Mouse (Mus musculus) cortical plate, adult 2 months (tissue): Measurements from ENCODE around the gene Fbxo45.

ENCODE experiments used
- CTCF ChIP-seq: fragments of 200-500 bp; IDR thresholded peaks from 2 replicates; pipeline ENCODE4 v1.5.1; 2011; ENCODE audit warnings: mild to moderate bottlenecking, control low read depth, low read length; ENCODE audit not compliant: insufficient read depth; ENCODE audit errors: extremely low read depth
- POLR2A ChIP-seq: fragments of 200-500 bp; IDR thresholded peaks from 2 replicates; pipeline ENCODE4 v1.6.1; 2011; ENCODE audit warnings: mild to moderate bottlenecking, low read length, control low read depth; ENCODE audit not compliant: insufficient read depth; ENCODE audit errors: extremely low read depth

DNA sequence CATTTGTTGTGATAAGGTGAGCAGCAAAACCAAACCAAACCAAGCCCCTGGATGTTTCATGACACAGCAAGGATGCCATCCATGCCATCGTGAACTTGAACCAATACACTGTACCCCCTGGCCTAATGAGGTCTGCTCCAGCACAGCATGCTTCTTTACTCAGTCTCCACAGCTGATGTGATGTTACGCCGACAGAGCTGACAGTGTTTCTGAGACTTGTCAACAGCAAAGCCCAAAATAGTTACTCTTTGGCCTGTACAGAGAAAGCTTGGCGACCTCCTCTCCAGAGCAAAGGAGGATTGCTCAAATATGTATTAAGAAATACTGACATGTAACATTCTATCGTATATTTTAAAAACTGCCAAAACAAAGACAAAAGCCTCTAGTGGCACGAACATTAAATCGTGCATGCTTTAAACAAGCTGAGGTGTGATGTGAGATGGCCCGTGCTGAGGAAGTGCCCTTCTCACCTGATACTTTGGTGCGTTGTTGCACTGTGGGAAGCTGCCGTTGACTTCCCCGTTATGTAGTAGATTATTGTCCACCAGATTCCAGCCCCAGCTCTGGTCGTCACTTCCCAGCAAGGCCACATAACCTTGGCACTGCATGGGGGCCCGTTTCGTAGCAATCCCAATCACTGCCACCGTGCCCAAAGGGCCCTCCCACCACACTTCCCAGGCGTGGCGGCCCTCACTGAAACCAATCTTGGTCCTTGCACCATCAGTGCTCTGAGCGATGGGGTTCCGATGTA lies 8.9 kb downstream of the Fbxo45 start:
- no peak for TF ChIP-seq CTCF
- TF ChIP-seq POLR2A: no peak
